Mouse (Mus musculus): ENCODE measurements at regions not wholly inside any gene's neighbourhood (a gene's known extent, or its start where the extent isn't known, plus 50 kb on each side); places are given as distances from the start of the nearest gene placed in this dataset.

GRCm38 (mm10) chr6:31859621-31860020 lies 190.4 kb upstream of the 1700012A03Rik start:
- no peak for TF ChIP-seq POLR2AphosphoS2 (IDR thresholded peaks at IDR 0.05; ENCODE audit: insufficient read length, low read depth)
- TF ChIP-seq USF1 (IDR thresholded peaks at IDR 0.05; ENCODE audit: low read depth): no peak
- no peak for TF ChIP-seq SRF (IDR thresholded peaks at IDR 0.05; ENCODE audit: control insufficient read depth, insufficient read length, low read depth)
- no peak for TF ChIP-seq CEBPB (IDR thresholded peaks at IDR 0.05; ENCODE audit: insufficient read depth, poor library complexity, severe bottlenecking)
- TF ChIP-seq POLR2A (IDR thresholded peaks at IDR 0.05; ENCODE audit: insufficient read length, low read depth): no peak
- TF ChIP-seq E2F4 (IDR thresholded peaks at IDR 0.05; ENCODE audit: insufficient read depth): no peak
- no peak for TF ChIP-seq TCF3 (IDR thresholded peaks at IDR 0.05; ENCODE audit: insufficient read length, low read depth)
- Histone ChIP-seq H3K79me2 (ENCODE audit: control insufficient read depth, insufficient read depth) (no peaks in the 10 kb centered on the region), H3K36me3 (ENCODE audit: control insufficient read depth, insufficient read depth) (no peaks in the 10 kb centered on the region)

GRCm38 (mm10) chr6:31854261-31854660 lies 195.8 kb upstream of the 1700012A03Rik start:
- no peak overlapping the region for H3K4me2 ChIP-seq (ENCODE audit: low read depth)
- TF ChIP-seq MYOG (IDR thresholded peaks at IDR 0.05; ENCODE audit: control insufficient read depth in 1 of 3, insufficient read depth in 1 of 3, insufficient read length in 2 of 3, low read depth in 2 of 3): no peak
- no peak for TF ChIP-seq POLR2A (IDR thresholded peaks at IDR 0.05; ENCODE audit: insufficient read length, low read depth)
- TF ChIP-seq REST (IDR thresholded peaks at IDR 0.05; ENCODE audit: insufficient read depth, insufficient read length): no peak
- H3K79me2 ChIP-seq (ENCODE audit: control insufficient read depth, insufficient read depth): no peaks in the 10 kb centered on the region
- no peaks in the 10 kb centered on the region for H3K27me3 ChIP-seq (ENCODE audit: control insufficient read depth, insufficient read depth, insufficient read length)
- H3ac ChIP-seq (ENCODE audit: control insufficient read depth, insufficient read length): no peak overlapping the region
- H3K36me3 ChIP-seq (ENCODE audit: control insufficient read depth, insufficient read depth): no peaks in the 10 kb centered on the region
- H3K4me3 ChIP-seq: no peak overlapping the region

More at GRCm38 (mm10) chr6:31859621-31860020, 190.4 kb upstream of the 1700012A03Rik start:
- Histone ChIP-seq H3K27me3 (ENCODE audit: control insufficient read depth, insufficient read depth, insufficient read length) (no peaks in the 10 kb centered on the region), H3K4me2 (ENCODE audit: low read depth) (no peak overlapping the region), H3ac (ENCODE audit: control insufficient read depth, insufficient read length) (no peak overlapping the region), H3K4me3 (no peak overlapping the region)

GRCm38 (mm10) chr6:31846319-31846718 lies 203.7 kb upstream of the 1700012A03Rik start:
- Histone ChIP-seq H3K4me3 (no peak overlapping the region), H3ac (ENCODE audit: control insufficient read depth, insufficient read length) (no peak overlapping the region), H3K4me2 (ENCODE audit: low read depth) (no peak overlapping the region), H3K27me3 (ENCODE audit: control insufficient read depth, insufficient read depth, insufficient read length) (no peaks in the 10 kb centered on the region), H3K36me3 (ENCODE audit: control insufficient read depth, insufficient read depth) (no peaks in the 10 kb centered on the region), H3K79me2 (ENCODE audit: control insufficient read depth, insufficient read depth) (no peaks in the 10 kb centered on the region)
- no peak for TF ChIP-seq USF1 (IDR thresholded peaks at IDR 0.05; ENCODE audit: low read depth)
- TF ChIP-seq TCF3 (IDR thresholded peaks at IDR 0.05; ENCODE audit: insufficient read length, low read depth): no peak
- TF ChIP-seq SRF (IDR thresholded peaks at IDR 0.05; ENCODE audit: control insufficient read depth, insufficient read length, low read depth): no peak
- TF ChIP-seq MYOG (IDR thresholded peaks at IDR 0.05; ENCODE audit: control insufficient read depth in 1 of 3, insufficient read depth in 1 of 3, insufficient read length in 2 of 3, low read depth in 2 of 3): no peak
- TF ChIP-seq MAX (IDR thresholded peaks at IDR 0.05; ENCODE audit: low read depth): no peak
- TF ChIP-seq TCF12 (IDR thresholded peaks at IDR 0.05; ENCODE audit: insufficient read depth, poor library complexity, severe bottlenecking): no peak
- no peak for TF ChIP-seq E2F4 (IDR thresholded peaks at IDR 0.05; ENCODE audit: insufficient read depth)

GRCm38 (mm10) chr6:31845671-31846070 lies 204.4 kb upstream of the 1700012A03Rik start:
- Histone ChIP-seq H3K4me2 (ENCODE audit: low read depth) (no peak overlapping the region), H3K27me3 (ENCODE audit: control insufficient read depth, insufficient read depth, insufficient read length) (no peaks in the 10 kb centered on the region), H3K4me3 (no peak overlapping the region), H3ac (ENCODE audit: control insufficient read depth, insufficient read length) (no peak overlapping the region), H3K79me2 (ENCODE audit: control insufficient read depth, insufficient read depth) (no peaks in the 10 kb centered on the region), H3K36me3 (ENCODE audit: control insufficient read depth, insufficient read depth) (no peaks in the 10 kb centered on the region)
- TF ChIP-seq USF1 (IDR thresholded peaks at IDR 0.05; ENCODE audit: low read depth): no peak
- TF ChIP-seq POLR2AphosphoS2 (IDR thresholded peaks at IDR 0.05; ENCODE audit: insufficient read length, low read depth): no peak

- Histone ChIP-seq H3K4me2 (ENCODE audit: low read depth) (no peak overlapping the region), H3K4me3 (no peak overlapping the region), H3K36me3 (ENCODE audit: control insufficient read depth, insufficient read depth) (no peaks in the 10 kb centered on the region), H3K27me3 (ENCODE audit: control insufficient read depth, insufficient read depth, insufficient read length) (no peaks in the 10 kb centered on the region), H3K79me2 (ENCODE audit: control insufficient read depth, insufficient read depth) (no peaks in the 10 kb centered on the region), H3ac (ENCODE audit: control insufficient read depth, insufficient read length) (no peak overlapping the region)
- TF ChIP-seq TCF3 (IDR thresholded peaks at IDR 0.05; ENCODE audit: insufficient read length, low read depth) (no peak), POLR2A (IDR thresholded peaks at IDR 0.05; ENCODE audit: insufficient read length, low read depth) (no peak), CEBPB (IDR thresholded peaks at IDR 0.05; ENCODE audit: insufficient read depth, poor library complexity, severe bottlenecking) (no peak), USF1 (IDR thresholded peaks at IDR 0.05; ENCODE audit: low read depth) (no peak), SRF (IDR thresholded peaks at IDR 0.05; ENCODE audit: control insufficient read depth, insufficient read length, low read depth) (no peak), MYOG (IDR thresholded peaks at IDR 0.05; ENCODE audit: control insufficient read depth in 1 of 3, insufficient read depth in 1 of 3, insufficient read length in 2 of 3, low read depth in 2 of 3) (no peak), MYOD1 (IDR thresholded peaks at IDR 0.05; ENCODE audit: control insufficient read depth in 1 of 3, insufficient read length in 2 of 3, low read depth in 2 of 3) (no peak), E2F4 (IDR thresholded peaks at IDR 0.05; ENCODE audit: insufficient read depth) (no peak)
Measured at GRCm38 (mm10) chr6:31840621-31841020, 209.4 kb upstream of the 1700012A03Rik start.

- Histone ChIP-seq H3K4me2 (ENCODE audit: low read depth) (no peak overlapping the region), H3K79me2 (ENCODE audit: control insufficient read depth, insufficient read depth) (no peaks in the 10 kb centered on the region), H3K4me3 (no peak overlapping the region), H3K27me3 (ENCODE audit: control insufficient read depth, insufficient read depth, insufficient read length) (no peaks in the 10 kb centered on the region), H3ac (ENCODE audit: control insufficient read depth, insufficient read length) (no peak overlapping the region), H3K36me3 (ENCODE audit: control insufficient read depth, insufficient read depth) (no peaks in the 10 kb centered on the region)
- TF ChIP-seq TCF12 (IDR thresholded peaks at IDR 0.05; ENCODE audit: insufficient read depth, poor library complexity, severe bottlenecking): no peak
Measured at GRCm38 (mm10) chr6:31838588-31838987, 211.5 kb upstream of the 1700012A03Rik start.

Data from myocyte (in vitro differentiated cells).